Mouse (Mus musculus): ENCODE measurements at regions not wholly inside any gene's neighbourhood (a gene's known extent, or its start where the extent isn't known, plus 50 kb on each side); places are given as distances from the start of the nearest gene placed in this dataset.
"Not testable (repeated sequence)": the region's sequence is repeated elsewhere in the genome, so short reads cannot be mapped to it uniquely, and the experiment has no call there.

DNA sequence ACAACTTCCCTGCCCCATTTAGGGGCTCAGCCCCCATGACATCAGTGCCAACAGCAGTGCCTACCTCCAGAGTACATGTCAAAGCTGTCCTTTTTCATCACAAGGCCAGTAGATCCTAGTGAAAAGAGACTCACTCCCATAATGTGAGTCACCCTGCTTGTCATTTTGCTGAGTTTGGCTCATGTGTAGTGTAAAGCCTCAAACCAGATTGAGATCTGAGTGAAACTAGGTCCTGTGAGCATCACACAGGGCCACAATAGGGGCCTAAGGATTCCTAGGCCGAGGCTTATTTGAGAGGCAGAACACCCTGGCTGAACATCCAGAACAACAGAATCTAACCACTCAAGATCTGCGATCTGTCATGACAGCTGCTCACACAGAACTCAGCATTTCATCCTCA is 163.3 kb upstream of the Gm10131 start:
- not testable (repeated sequence) for TF ChIP-seq CTCF (IDR thresholded peaks at IDR 0.05; ENCODE audit: low read depth); EP300 (optimal IDR thresholded peaks at IDR 0.05)

Measured in stomach, postnatal 0 days (tissue).